Mouse (Mus musculus) fat pad, adult 2 months (tissue): ENCODE results near the gene Mageb3.
"Not testable (repeated sequence)": the region's sequence is repeated elsewhere in the genome, so short reads cannot be mapped to it uniquely, and the experiment has no call there.

Experiments used
- DNase-seq: peaks from one replicate; pipeline ENCODE4 v3.0.0-alpha.2; 2011; ENCODE audit warnings: low read depth, low spot score; ENCODE audit errors: extremely low read depth

The Mageb3 gene

DNA sequence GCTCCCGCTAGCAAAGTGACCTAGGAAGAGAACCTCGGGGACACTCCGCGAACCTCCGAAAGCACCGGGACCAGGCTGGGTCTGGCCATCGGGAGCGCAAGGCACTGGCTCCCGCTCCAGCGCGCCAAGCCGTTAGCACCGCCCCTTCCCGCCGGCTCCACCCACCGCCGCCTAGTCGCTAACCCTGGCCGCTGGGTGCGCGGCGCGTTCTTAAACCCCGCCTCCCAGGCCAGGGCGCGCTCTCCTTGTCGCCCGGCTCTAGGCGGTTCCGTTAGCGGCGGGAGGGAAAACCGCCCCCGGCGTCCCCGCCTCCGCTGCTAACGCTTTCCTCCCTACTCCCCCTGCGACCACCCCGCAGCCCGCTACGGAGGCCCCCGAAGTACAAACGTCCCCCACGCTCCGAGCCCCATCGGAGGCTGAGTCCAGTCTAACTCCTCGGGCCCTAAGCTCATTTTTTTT is at the start of gene Mageb3, which contains the start of gene Ctdspl2:
Gene Mageb3 (minus strand): TSS at position 328 of the 459 bp plus-strand sequence.
Gene Ctdspl2 (plus strand): TSS at position 237 of the 459 bp plus-strand sequence.
- DNase-seq, result peak; percentile 16

GRCm38 (mm10) chr2:121995738-121996137 is 39.8 kb upstream of the Mageb3 start:
- DNase-seq, result no peak

DNA sequence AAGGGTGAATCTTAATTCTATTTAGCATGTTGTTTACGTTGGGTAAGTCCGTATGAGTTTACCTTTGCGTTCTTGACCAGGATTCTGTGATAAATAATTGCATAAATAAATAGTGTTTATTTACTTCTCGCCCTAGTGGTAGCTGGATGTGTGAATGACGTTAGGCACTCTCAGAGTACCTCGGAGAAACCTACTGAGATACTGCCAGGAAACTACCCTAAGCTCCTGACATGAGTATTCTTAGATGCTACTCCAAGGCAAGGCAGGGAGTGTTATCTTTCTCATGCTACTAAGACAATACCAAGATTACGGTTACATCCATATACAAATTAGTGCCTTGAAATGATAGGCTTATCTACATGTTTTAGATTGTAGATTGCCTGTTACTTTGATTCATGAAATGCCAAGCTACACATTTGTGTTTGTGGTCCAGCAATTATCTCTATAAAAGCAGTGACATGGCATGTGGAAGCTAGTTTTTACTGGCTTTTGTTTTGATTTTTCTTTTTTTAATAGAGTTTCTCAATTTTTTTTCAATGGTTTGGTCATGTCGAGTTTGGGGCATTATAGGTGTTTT is 1.4 kb upstream of the Mageb3 start:
- no peak for DNase-seq

GRCm38 (mm10) chr2:121956224-121957018 is 529 bp upstream of the Mageb3 start:
- DNase-seq, result no peak

DNA sequence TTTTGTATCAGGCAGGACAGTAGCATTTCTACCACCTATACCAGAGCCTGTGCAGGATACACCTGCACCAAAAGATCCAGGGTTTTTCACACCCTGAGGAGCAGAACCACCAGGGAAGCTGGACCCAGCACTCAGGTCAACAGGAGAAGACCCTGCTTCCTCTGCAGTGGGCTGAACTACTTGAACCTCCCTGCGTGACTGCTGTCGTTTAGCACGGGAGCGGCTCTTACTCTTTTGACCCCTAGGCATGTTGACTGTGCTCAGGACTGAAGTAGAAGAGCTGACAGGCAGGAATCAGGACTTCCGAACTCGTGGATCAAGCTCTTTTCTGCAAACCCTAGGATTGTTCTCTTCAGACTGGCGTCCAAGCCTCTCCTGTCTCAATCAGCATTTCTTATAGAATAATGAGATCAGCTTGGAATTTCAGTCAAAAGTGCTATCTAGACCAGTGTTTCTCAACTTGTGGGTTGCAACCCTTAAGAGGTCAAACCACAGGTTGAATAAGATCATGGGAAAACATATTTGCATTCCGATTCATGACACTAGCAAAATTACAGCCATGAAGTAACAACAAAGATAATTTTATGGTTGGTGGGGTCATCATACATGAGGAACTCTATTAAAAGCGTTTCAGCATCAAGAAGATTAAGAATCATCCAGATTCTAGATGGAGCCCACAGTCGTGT is 778 bp downstream of the Mageb3 start:
- DNase-seq, result no peak

GRCm38 (mm10) chr2:121943364-121943763 is 12.5 kb downstream of the Mageb3 start:
- DNase-seq, result no peak

DNA sequence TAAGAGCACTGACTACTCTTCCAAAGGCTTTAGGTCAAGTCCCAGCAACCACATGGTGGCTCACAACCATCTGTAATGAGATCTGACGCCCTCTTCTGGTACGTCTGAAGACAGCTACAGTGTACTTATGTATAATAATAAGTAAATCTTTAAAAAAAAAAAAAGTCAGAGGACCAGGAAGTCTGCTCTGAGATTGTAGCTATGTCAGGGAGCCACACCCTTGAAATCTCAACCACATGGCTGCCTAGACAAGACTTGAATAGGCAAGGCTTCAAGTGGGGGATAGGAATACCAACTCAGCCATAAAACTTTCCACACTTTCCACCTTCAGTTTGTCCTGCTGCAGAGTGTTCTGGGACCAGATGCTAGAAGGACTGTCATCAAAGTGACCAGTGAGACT is 18.3 kb downstream of the Mageb3 start:
- not testable (repeated sequence) for DNase-seq

GRCm38 (mm10) chr2:121916047-121916970 is 39.6 kb downstream of the Mageb3 start:
- no peak for DNase-seq

DNA sequence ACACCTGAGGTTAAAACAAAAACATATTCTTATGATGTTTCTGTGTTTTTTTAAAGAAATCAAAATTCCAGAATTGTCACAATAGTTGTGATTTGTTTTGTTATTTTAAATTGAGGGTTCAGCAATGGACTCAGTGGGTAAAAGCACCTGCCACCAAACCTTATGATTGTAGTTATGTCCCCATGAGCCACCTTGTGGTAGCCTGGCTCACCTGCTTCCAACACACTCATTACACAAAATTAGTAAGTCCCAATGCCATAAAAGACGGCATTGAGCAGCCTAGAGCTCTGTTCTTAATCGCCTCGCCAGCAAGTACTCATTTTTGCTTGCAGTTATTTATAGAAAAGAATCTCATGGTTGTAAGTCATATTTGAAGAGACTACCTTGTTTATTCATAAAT is 45.9 kb downstream of the Mageb3 start:
- no peak for DNase-seq
